Mouse (Mus musculus) spleen, postnatal 14 days (tissue): ENCODE results near the gene Fam169a.
"Not testable (repeated sequence)": the region's sequence is repeated elsewhere in the genome, so short reads cannot be mapped to it uniquely, and the experiment has no call there.

Experiments used
- DNase-seq, 2 experiments: peaks; one replicate each; pipeline ENCODE4 v3.0.0; 2021 to 2022; ENCODE audit warnings: low spot score in 2 of 2

The Fam169a gene

DNA sequence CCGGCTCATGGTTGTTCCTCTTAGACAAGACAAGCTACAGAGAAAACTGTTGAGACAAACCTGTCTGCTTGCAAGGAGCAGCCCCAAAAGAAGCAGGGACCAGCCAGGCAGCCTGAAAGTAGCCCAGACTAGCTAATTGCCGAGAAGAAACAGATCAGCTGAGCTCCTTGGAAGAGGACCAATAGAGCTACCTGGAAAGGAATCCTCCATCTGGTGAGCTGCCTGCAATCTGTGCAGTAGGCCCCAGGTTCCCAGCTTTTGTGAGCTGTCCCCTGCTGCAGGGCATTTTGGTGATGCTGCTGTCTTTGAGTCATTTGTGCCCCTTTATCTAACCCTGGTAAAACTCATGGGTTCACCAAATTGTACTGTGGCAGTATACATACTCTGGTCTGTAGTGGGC is 13.1 kb downstream of the Fam169a start:
- no peak for DNase-seq

DNA sequence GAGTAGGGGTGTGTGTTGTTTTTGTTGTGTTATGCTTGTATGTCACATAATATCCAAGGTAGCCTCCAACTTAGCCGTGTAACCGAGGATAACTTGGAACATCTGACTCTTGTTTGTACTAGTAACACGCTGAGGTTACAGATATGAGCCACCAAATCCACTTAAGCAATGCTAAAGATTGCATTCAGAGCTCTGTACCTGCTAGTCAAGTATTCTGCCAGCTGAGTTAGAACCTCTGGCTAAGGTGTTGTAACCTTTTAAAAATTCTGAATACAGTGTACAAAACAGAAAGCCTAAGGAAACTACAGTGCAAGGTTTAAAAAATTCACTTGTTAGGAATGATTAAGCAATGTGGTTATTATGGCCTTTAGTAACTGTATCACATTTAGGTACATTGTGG is 13.5 kb downstream of the Fam169a start:
- no peak for DNase-seq

DNA sequence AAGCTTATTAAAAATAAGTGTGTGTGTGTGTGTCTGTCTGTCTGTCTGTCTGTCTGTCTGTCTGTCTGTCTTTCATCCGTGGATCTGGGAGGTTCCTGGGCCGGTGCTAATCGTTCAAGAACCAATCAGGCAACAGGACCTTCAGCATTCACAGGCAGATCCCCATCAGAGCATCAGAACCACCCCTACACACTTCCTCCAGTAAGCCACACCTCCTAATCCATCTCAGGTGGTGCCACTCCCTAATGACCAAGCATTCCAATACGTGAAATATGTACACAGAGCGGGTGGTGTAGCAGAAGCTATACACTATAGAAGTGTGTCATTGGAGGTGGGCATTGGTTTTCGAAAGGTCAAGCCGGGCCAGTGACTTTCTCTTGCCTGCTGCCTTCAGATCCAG is 15.3 kb downstream of the Fam169a start:
- no peak for DNase-seq

- no peak for DNase-seq
Measured at GRCm38 (mm10) chr13:97086316-97086715, 19.2 kb downstream of the Fam169a start.

GRCm38 (mm10) chr13:97087421-97087820 is 20.3 kb downstream of the Fam169a start:
- no peak for DNase-seq

DNA sequence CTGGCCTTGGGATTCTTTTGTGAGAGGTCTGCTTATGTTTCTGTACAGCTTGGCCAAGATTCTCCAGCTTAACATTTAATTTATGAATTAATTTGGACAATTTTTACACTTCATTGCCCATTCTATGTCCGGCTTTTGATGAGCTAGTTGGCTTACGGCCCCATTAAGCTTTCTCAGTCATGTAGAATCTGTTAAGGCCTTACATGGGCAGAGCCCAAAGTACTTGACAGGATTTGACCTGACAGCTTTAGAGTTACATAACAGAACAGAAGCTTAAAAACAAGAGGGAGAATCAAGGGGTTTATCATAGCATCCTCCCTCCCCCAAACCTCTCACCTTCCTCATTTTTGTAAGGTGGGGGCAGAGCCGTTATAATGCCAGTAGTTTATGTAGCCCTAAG is 21.1 kb downstream of the Fam169a start:
- no peak for DNase-seq

DNA sequence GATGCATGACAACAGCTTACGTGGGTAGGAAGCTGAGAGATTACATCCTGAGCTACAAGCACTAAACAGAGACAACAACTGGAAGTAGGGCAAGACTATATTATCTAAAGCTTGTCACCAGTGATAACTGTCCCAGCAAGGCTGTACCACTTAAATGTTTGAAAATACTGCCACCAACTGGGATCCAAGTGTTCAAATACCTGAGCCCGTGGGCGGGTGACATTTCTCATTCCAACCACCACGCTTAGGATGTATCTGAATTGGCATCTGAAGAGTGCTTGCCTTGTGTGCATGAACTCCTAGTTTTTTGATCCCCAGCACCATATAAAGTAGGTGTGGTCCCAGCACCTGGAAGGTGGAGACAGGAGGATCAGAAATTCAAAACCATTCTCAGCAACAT is 28.6 kb downstream of the Fam169a start:
- no peak for DNase-seq

DNA sequence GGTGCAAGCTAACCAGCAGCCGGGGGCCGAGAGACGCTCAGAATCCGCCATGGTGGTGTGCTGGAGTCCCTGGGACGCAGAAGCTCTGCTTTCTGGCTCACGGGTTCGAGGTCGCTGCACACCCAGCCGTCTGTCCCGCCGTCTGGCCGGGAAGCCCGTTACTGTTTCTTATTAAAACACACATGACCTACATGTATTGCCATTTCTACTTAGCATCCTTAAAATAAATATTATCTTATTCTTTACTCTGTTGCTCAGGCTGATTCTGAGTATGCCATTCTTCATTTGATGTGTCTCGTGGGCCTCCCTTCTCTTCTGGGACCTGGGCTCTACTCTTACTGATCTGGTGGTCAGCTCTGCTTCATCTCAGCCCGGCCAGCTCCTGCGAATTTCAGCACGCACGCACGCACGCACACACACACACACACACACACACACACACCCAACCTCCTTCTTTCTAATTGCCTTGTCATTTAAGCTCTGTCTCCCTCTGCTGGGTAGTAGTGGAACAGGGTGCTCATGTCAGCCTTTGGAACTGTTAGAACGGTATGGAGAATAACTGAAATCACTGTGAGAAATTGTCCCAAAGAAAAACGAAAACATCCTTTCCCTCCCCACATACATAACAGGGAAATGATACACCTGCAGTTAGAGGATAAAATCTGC is 32.2 kb downstream of the Fam169a start, which contains the start of gene Gm6169:
TSS of gene Gm6169 (minus strand) at position 51 of the 666 bp plus-strand sequence.
- DNase-seq, result no peak

DNA sequence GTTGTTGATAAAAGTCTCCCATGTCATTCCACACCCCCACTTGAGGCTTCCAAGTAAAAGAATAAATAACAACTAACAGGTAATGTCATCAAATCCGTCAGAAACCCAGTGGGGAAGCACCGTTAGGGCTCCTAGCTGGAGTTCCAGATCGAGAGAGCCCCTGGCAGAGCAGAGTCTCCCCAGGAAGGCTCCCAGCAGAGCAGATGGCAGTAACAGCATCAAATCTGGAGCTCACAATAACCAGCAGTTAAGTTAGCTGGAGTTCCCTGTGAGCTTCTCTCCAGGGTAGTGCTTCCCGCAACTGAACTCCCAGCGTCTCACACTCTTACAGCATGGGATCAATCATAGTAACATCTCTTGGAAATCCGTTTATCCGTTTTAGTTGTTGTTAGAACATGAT is 37.9 kb downstream of the Fam169a start:
- no peak for DNase-seq

- not testable (repeated sequence) for DNase-seq
Measured at GRCm38 (mm10) chr13:97107721-97108120, 40.6 kb downstream of the Fam169a start.

- DNase-seq, result no peak
Measured at GRCm38 (mm10) chr13:97109046-97109445, 42.0 kb downstream of the Fam169a start.

DNA sequence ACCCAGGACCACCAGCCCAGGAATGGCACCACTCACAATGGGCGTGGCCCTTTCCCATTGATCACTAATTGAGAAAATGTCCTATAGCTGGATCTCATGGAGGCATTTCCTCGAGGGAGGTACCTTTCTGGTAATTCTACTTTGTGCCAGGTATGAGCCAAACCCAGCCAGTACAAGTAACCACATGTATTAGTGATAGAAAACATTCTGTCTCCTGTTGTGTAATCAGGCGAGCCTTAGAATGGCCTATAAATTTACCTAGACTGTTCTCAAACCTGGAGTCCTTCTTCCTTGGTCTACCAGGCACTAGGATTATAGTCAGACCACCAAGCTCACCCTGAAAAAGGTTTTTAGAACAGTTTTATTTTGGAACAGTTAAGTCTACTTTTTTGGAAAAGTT is 54.3 kb downstream of the Fam169a start:
- no peak for DNase-seq

- not testable (repeated sequence) for DNase-seq
Measured at GRCm38 (mm10) chr13:97129654-97130053, 62.6 kb downstream of the Fam169a start.

DNA sequence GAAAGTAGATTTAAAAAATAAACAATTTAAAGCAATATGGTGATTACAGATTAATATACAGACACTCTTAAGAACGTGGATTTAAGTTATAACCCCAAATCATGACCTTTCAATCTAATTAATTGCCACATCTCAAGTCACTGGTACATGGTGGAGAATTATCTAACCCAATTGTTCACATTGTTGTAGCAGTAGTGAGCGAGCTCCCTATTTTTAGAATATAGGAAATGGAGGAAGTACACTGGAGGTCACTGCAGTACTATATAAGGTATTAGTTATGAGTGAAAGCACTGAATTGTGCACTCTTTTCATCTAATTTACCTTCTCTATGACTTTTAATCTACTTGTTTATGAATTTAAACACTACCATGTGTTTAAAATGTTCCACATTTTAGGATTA is 63.3 kb downstream of the Fam169a start:
- not testable (repeated sequence) for DNase-seq

DNA sequence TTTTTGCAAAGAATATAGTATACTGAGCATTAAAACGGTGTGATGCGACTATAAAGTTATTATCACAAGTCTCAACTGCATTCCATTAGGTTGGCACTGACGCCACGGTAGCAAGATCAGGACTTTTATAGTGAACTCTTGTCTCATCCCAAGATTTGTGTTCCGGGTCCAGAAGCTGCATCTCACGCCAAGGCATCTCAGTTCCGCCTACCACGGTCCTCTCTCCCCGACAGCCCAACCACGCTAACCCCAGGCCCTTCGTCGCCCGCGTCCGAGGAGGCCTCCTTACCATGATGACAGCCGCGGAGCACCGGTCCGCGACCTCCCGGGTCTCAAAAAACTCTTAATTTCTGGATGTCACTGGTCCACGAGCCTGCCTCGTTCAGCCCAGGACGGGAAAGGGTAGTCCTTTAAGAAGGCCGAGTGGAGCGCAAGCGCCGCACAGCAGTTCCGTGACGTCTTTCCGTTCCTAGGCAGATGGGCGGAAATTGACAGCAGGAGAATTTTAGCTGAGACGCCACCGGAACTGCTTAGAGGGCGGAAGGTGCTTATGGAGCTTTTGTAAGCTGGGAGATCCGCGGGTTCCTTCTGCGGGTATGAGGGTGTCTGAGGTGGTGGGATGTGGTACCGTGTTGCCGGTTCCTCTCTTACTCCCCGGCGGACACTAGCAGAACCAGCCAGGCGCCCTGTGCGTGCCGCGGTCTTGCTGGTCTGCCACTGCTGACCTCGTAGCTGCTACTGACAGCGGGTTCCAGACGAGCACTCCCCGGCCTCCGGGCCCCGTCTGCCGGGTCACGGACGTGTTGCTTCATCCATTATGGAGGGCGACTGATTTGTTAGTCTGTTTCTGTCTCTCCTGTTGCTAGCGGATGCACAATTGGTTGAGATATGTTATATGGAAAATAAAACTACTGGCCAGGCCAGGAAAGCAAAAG is 70.6 kb downstream of the Fam169a start, which contains the start of the genes Gfm2 and Nsa2:
TSS of gene Gfm2 (plus strand) at position 472 of the 935 bp plus-strand sequence.
TSS of gene Nsa2 (minus strand) at position 472 of the 935 bp plus-strand sequence.
- peak; percentile 77 to 83 for DNase-seq

- not testable (repeated sequence) for DNase-seq
Measured at GRCm38 (mm10) chr13:97138404-97138931, 71.4 kb downstream of the Fam169a start.

DNA sequence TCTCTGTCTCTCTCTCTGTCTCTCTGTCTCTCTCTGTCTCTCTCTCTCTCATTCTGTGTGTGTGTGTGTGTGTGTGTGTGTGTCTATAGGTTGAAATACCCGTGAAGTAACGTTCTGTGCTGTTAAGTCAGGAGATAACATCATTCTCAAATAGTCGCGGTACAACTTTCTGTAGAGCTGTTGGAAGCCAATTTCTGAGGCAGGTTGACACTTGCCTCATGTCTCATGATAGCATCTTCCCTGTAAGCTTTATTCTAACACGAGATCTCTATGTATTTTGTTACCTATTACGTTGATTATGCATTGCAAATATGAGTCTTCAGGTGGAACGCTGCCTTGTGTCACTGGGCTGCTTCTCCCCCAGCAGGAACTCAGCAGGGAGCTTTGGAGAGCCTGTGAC is 75.2 kb downstream of the Fam169a start:
- DNase-seq, result no peak

- peak in 1 of 2 experiments; percentile 44 for DNase-seq
Measured at GRCm38 (mm10) chr13:97145834-97146233, 78.7 kb downstream of the Fam169a start.

DNA sequence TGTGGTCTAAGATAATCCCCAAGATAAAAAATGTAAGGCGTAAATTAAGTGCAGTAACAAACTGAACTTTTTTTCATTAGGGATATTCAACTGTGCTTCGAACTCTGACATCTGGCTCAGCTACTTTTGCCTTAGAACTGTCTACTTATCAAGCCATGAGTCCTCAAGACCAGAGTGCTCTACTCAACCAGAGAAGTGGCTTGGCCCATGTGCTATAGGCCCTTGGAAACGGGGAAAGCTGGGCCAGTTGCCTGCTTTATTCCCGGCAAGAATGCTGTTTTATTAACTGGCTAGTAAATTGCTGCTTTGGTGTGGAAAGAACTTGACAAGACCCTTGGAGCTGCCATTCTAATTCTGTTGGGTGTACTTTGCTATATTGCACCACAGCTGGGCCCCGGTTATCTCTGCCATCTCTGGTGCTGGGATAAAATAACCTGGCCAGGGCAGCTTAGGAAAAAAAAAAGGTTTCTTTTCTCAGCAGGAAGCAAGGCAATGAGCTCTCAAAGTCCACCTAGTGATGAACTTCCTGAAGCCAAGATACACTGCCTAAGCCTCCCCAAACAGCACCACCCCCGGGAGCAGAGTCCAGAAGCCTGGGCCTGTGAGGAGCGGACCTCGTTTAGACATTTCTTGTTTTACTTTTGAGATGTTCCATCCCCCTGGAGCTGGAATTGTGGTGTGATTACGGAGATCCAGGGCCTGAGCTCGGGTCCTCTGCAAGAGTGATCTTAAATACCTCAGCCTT is 108.6 kb downstream of the Fam169a start:
- no peak for DNase-seq

- no peak for DNase-seq
Measured at GRCm38 (mm10) chr13:97176731-97177130, 109.6 kb downstream of the Fam169a start.

GRCm38 (mm10) chr13:97178943-97179342 is 111.9 kb downstream of the Fam169a start:
- no peak for DNase-seq
